Mouse (Mus musculus) adrenal gland, postnatal 25 days (tissue): Measurements from ENCODE around the gene Mettl5. TPM values are rescaled to one million over a fixed set of nuclear protein-coding genes. Genes with fewer than 3 reads are reported as not detected.
"Not testable (repeated sequence)": the region's sequence is repeated elsewhere in the genome, so short reads cannot be mapped to it uniquely, and the experiment has no call there.

Source experiments
- DNase-seq: peaks from one replicate; pipeline ENCODE4 v3.0.0; 2021; ENCODE audit warnings: mixed read lengths
- long read RNA-seq: library from polyadenylated mRNA; stranded (forward); transcript quantifications from one replicate; pipeline ENCODE4 v2.0.0, GENCODE M21; 2021
- total RNA-seq: library from RNA; stranded (reverse); gene quantifications from 2 replicates; pipeline ENCODE4 v1.2.3, GENCODE M21; 2021

The Mettl5 gene
- total RNA-seq, result 19.6 and 23.6 TPM in 2 replicates
- long read RNA-seq, transcript Mettl5-201 (7 exons, 968 nt), result major isoform, 10 of 17 reads
- long read RNA-seq, partial matches to known transcripts, result 0 of 17 reads
- long read RNA-seq, other reads (novel, unspliced or antisense), result 4 of 17 reads

GRCm38 (mm10) chr2:69885451-69886305 lies at the start of gene Mettl5:
Gene Mettl5, minus strand, starts transcription at chr2:69885615.
- peak; percentile 89 for DNase-seq

DNA sequence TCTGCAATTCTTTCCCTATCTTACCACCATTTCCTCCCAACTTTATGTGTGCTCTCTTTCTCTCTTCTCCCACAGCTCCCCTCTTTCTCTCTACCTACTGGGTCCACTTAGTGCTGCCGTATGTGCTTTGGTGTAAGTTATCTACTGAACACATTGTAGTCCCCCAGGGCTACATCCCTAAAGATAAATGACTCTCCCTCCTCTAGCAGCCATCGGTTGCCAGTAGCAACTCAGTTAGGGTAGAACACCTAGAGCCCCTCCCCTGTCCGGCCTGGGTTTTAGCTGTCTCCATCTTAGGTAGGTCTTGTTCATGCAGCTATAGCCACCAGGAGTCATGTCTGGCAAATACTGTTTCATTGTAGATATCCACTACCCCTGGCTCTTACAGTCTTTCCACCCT lies 39.5 kb upstream of the Mettl5 start:
- DNase-seq, result no peak

- no peak for DNase-seq
Measured at GRCm38 (mm10) chr2:69917301-69917700, 31.9 kb upstream of the Mettl5 start.

DNA sequence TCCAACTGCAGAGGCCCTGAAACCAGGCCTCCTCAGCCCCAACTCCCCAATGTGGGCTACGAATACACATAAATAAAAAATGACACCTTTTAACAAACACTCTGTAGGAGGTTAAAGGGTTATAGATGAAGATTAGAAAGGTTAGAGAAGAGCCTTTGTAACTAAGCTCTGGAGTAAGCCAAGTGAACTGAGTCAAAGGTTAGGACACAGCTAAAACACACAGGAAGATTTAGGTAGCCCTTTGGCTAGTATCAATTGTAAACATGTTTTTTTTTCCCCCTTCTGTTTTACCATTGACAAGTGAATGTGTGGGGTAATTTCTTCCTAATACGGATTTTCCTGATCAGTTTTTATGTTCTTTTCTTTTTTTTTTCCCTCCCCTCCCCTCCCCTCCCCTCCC lies 27.4 kb upstream of the Mettl5 start:
- DNase-seq, result no peak

GRCm38 (mm10) chr2:69907394-69907793 lies 22.0 kb upstream of the Mettl5 start:
- DNase-seq, result not testable (repeated sequence)

DNA sequence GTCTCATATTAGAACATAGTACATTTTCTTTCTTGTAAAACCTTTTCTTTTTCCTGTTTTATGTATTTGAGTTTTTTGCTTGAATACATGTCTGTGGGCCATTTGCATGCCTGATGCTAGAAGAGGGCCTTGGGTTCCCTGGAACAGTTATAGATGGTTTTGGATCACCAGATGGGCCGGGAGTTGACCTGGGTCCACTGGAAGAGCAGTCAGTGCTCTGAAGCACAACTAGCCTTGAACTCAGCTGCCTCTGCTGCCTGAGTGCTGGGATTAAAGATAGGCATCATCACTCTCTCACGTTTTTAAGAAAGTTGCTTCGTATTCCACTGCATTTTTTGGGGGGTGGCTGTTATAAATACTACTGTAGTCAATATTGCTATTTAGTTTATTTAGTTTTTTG lies 18.1 kb upstream of the Mettl5 start:
- no peak for DNase-seq

DNA sequence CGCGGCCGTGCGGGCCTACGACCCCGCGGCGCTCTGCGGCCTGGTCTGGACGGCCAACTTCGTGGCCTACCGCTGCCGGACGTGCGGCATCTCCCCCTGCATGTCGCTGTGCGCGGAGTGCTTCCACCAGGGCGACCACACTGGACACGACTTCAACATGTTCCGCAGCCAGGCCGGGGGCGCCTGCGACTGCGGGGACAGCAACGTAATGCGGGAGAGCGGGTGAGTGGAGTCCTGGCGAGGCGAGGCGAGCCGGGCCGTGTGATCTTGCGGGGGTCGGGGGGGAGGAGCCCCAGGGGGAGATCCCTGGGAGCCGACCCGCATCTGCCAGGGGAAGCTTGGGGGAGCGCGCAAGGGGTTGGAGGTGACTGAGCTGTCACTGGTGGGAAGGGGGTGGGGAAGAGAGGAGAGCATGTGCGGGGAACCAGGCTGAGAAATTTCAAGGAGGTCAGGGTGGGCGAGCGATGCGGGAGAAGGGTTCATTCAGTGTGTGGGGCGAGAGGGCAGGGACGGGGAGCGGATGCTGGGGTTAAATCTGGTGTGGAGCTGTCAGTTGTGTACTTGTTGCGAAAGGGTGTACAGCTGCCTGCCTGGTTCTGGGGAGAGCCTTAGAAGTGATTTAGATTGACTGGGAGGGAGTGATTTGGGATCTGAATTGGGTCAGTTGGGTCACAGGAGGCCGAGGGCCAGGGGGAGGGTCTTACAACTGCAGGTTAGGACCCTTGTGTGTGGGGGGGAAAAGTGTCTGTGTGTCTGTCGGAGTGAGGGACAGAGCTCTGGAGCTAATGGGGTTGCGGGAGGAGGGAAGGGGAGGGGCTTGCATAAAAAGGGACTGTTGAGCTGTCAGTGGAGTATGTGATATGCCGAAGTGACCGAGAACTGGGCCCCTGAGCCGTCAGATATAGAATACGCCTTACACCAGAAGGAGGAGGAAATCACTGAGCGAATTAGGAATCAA lies 12.5 kb upstream of the Mettl5 start:
- peak; percentile 49 for DNase-seq

DNA sequence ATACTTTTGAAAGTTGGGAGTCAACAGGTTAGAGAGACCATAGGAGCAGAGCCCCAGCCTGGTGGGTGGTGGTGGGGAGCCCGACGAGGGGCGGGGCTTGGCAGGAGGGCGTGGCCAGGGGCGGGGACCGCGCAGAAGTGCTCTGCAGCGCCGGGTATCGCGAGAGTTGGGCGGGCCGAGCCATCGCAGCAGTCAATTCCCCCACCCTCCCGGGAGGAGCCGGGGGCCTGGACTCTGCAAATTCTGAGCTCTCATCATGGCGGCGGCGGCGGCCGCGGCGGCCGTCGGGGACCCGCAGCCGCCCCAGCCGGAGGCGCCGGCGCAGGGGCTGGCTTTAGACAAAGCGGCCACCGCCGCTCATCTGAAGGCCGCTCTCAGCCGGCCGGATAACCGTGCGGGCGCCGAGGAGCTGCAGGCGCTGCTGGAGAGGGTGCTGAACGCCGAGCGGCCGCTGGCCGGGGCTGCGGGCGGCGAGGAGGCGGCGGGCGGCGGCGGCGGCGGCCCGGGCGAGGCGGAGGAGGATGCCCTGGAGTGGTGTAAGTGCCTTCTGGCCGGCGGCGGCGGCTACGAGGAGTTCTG lies 11.7 kb upstream of the Mettl5 start, which contains the start of gene Ubr3:
TSS of gene Ubr3 (plus strand) at position 208 of the 579 bp plus-strand sequence.
- peak; percentile 99 for DNase-seq

GRCm38 (mm10) chr2:69896224-69896581 lies 10.8 kb upstream of the Mettl5 start:
- DNase-seq, result no peak

DNA sequence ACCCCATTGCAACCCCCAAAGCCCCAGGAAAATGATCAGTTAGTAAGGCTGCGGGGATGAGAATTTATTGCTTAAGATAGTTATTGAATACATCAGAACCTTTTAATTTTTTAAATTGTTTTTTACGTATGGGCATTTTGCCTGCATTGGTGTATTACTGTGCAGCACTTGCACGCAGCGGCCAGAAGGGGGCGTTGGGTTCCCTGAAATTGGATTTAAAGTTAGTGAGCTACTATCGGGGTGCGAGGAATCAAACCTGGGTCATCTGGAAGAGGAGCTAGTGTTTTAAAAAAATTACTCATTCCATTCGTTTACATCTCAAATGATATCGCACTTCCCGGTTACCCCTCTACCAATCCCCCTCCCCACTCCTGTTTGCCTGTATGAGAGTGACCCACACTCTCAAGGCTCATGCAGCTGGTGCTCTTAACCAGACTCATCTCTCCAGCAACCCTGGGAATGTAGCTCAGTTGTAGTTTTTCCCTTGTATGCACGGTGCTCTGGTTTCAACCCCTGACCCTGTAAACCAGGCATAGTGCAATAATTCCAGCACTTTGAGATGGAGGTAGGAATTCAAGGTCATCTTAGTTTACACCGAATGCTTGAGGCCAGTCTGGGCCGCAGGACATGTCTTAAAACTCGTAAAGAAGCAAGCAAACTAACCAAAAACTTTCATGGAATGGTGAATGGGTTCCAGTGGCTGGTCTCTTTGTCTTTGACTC lies 10.2 kb upstream of the Mettl5 start:
- DNase-seq, result no peak

GRCm38 (mm10) chr2:69893891-69894290 lies 8.5 kb upstream of the Mettl5 start:
- no peak for DNase-seq

- DNase-seq, result no peak
Measured at GRCm38 (mm10) chr2:69893145-69893544, 7.7 kb upstream of the Mettl5 start.

DNA sequence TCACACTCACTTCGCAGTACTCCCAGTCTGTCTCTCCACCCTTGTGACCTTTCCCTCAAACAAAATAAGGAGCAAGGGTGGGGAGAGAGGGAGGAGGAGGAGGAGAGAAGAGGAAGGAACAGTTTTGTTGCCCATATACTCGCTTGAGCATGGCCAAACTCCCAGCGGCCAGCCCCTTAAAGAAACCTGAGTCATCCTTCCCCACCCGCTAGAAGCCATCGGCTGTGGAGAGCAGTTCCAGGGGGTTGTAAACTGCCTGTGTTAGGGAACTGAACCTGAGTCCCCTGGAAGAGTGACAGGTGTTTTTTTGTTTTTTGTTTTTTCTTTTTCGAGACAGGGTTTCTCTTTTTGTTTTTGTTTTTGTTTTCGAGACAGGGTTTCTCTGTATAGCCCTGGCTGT lies 5.4 kb upstream of the Mettl5 start:
- DNase-seq, result no peak

DNA sequence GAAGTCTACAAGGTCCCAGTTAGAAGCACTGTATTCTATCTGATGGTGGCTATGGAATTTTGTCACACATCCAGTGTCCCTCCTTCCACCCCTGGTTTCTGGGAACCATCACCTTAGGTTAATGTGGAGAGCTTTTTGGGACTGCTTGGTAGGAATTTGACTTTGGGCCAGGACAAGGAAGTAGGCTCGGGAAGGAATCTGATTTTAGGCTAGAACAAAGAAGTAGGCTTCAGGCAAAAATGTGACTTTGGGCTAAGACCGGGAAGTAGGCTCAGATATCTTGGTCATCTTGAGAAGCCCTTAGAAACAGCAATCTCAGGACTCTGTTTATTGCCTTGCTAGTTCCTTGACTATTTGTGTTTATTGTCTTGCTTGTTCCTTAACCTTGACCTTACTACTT lies 3.5 kb upstream of the Mettl5 start:
- no peak for DNase-seq

DNA sequence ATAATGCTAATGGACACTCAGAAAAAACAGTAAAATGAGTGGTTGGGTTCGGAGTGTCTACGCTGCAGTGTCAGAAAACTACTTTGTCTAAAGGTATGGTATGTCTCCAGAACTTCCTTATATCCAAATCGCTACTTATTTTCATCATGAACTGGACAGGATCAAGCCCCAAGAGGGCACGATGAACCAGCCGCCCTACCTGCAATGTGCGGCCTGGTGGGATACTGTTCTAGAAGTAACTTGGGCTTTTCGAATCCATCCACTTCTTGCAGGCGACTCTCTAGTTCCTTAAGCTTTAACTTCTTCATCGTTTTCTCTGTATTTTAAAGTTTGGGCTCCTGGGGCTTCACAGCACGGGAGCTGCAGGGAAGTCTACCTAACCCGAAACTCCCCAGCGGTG lies 365 bp downstream of the Mettl5 start:
- peak; percentile 11 for DNase-seq

DNA sequence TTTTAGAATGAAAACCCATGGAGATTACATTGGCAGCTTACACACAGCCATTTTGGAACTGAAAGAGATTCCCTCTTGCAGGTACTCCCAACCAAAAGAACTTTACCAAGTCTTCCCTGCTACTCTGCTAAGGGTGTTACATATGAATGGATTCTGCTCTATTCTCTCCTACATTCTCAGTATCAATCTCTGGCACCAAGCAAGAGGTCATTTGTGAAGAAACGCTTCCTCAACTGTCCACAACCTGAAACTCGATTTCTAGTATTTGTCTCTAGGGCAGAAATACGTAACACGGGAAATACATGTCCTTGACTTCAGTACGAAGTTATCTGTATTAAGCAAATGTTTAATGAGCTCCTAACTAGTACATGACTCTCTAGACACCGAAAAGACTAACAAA lies 834 bp downstream of the Mettl5 start:
- no peak for DNase-seq

DNA sequence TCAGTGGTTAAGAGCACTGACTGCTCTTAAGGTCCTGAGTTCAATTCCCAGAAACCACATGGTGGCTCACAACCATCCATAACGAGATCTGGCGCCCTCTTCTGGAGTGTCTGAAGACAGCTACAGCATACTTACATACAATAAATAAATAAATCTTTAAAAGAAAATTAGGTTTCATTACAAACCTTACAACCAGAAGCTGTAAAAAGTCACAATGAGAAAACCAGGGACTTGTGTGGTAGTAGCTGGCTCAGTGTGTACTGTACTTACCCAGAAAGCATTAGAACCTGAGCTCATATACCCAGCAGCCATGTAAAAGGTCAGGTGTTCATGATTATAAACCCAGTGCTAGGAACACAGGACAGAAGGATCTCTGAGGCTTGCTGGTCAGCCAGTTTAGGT lies 1.4 kb downstream of the Mettl5 start:
- DNase-seq, result no peak

DNA sequence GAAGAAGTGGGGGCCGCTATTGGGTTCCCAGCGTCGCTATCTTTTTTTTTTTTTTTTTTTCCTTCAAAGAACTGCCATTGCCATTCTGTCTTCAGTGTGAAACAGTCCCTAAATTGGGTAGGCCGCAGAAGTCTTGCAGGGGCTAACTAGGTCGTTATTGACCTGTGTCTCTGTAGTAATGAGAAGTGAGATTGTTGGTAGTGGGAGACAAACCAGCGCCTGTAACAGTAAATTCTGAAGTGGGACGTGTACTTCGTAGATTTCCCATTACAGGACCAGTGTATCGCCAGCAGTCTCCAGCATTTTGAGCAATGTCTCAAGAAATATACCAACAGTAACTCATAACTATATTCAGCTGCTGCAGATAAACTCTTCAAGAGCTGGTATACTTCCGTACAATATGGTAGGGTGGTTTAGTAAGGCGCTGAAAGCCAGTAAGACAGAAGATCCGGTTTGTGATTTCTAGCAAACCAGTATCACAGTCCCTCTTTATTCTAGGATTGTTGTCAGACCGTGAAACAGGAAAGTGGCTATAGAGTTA lies 23.2 kb downstream of the Mettl5 start:
- DNase-seq, result no peak

GRCm38 (mm10) chr2:69861485-69862091 lies 23.8 kb downstream of the Mettl5 start, which contains the start of gene Ssb:
Gene Ssb, plus strand, starts transcription at chr2:69861562.
- peak; percentile 95 for DNase-seq

DNA sequence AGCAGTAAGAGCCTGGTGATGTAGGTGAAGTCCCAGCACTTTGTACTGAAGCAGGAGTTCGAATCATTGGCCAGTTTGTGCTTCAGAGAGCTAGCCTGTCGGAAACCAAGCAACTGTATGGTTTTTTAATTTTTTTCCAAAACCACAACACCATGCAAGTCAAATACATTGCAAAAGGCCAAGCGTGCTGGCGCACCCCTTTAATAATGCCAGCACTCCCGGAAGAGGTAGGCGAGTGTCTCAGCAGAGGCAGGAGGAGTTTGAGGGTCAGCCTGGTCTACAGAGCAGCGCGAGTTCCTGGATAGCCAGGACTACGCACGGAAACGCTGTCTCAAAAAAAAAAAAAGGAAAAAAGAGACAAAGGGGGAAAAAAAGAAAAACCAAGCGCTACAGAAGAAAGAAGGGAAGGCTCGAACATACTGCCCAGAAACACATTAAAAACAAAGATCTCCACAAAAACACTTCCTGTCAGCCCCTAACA lies 24.4 kb downstream of the Mettl5 start:
- no peak for DNase-seq

- no peak for DNase-seq
Measured at GRCm38 (mm10) chr2:69857882-69858281, 27.5 kb downstream of the Mettl5 start.
